Mouse (Mus musculus) cerebellum, postnatal 10 days (tissue): ENCODE data around the gene Ralgds.
"Not testable (repeated sequence)": the region's sequence is repeated elsewhere in the genome, so short reads cannot be mapped to it uniquely, and the experiment has no call there.

Experiments used
- DNase-seq, 2 experiments: peaks; one replicate each; pipeline ENCODE4 v3.0.0; 2021; ENCODE audit warnings: mixed read lengths in 2 of 2

Ralgds gene

GRCm38 (mm10) chr2:28512798-28513401 is at the start of gene Ralgds:
Gene Ralgds, plus strand, starts transcription at chr2:28513125.
- DNase-seq: peak; percentile 88 to 91

GRCm38 (mm10) chr2:28463919-28464318 is 49.0 kb upstream of the Ralgds start:
- DNase-seq: peak; percentile 84 to 89

- DNase-seq: no peak
Observed at GRCm38 (mm10) chr2:28464919-28465318, 48.0 kb upstream of the Ralgds start.

GRCm38 (mm10) chr2:28465836-28466518 is 46.9 kb upstream of the Ralgds start, which contains the start of gene 1700007K13Rik:
Gene 1700007K13Rik, minus strand, starts transcription at chr2:28466332.
- peak; percentile 81 to 83 for DNase-seq

- peak; percentile 94 to 95 for DNase-seq
Observed at GRCm38 (mm10) chr2:28467860-28468485, 45.0 kb upstream of the Ralgds start, which contains the start of gene Mrps2. Gene Mrps2, plus strand, starts transcription at chr2:28468066.

GRCm38 (mm10) chr2:28468486-28469225 is 44.3 kb upstream of the Ralgds start:
- no peak for DNase-seq

- DNase-seq: no peak
Observed at GRCm38 (mm10) chr2:28469461-28469860, 43.5 kb upstream of the Ralgds start.

GRCm38 (mm10) chr2:28470591-28470990 is 42.3 kb upstream of the Ralgds start:
- DNase-seq: no peak

GRCm38 (mm10) chr2:28472011-28472410 is 40.9 kb upstream of the Ralgds start:
- not testable (repeated sequence) for DNase-seq

- not testable (repeated sequence) for DNase-seq
Observed at GRCm38 (mm10) chr2:28477993-28478392, 34.9 kb upstream of the Ralgds start.

GRCm38 (mm10) chr2:28479208-28480204 is 33.4 kb upstream of the Ralgds start:
- no peak for DNase-seq

- no peak for DNase-seq
Observed at GRCm38 (mm10) chr2:28483861-28484260, 29.1 kb upstream of the Ralgds start.

GRCm38 (mm10) chr2:28494521-28494920 is 18.4 kb upstream of the Ralgds start:
- no peak for DNase-seq

- peak; percentile 56 to 57 for DNase-seq
Observed at GRCm38 (mm10) chr2:28495207-28495756, 17.6 kb upstream of the Ralgds start.

- no peak for DNase-seq
Observed at GRCm38 (mm10) chr2:28495801-28496595, 16.9 kb upstream of the Ralgds start.

GRCm38 (mm10) chr2:28496671-28497070 is 16.3 kb upstream of the Ralgds start, which contains the start of gene Gbgt1:
Gene Gbgt1, plus strand, starts transcription at chr2:28496891.
- no peak for DNase-seq

- no peak for DNase-seq
Observed at GRCm38 (mm10) chr2:28497561-28497960, 15.4 kb upstream of the Ralgds start.

GRCm38 (mm10) chr2:28498431-28498830 is 14.5 kb upstream of the Ralgds start:
- no peak for DNase-seq

GRCm38 (mm10) chr2:28502987-28503386 is 9.9 kb upstream of the Ralgds start:
- DNase-seq: no peak

- DNase-seq: no peak
Observed at GRCm38 (mm10) chr2:28504676-28505075, 8.2 kb upstream of the Ralgds start.

GRCm38 (mm10) chr2:28505795-28506194 is 7.1 kb upstream of the Ralgds start, which contains the start of gene Gm10134:
Gene Gm10134, plus strand, starts transcription at chr2:28506095.
- DNase-seq: no peak
